Mouse (Mus musculus) left cerebral cortex, adult 8-10 months (tissue): Measurements from ENCODE around the gene Plekhm1. TPM values are rescaled to one million over a fixed set of nuclear protein-coding genes. Genes with fewer than 3 reads are reported as not detected.

Source experiments
- DNase-seq, 2 experiments: peaks; one replicate each; pipeline ENCODE4 v3.0.0; 2022; ENCODE audit warnings: low spot score in 2 of 2
- total RNA-seq, 4 experiments: library from RNA; stranded (reverse); gene quantifications; 2 replicates each; pipeline ENCODE4 v1.2.4; 2022

Plekhm1 gene
- total RNA-seq, 4 experiments from 2014 or later, result 17.4 to 18.2 (median 18.0) TPM

- DNase-seq, result no peak
Measured at GRCm38 (mm10) chr11:103314736-103315374, 97.6 kb downstream of the Plekhm1 start.

Other genes with a start within 250 kb of the Plekhm1 start
- 100 to 1,000 TPM in 3 of 4 experiments, 10 to 100 TPM in 1; 81.7 to 115 (median 108) TPM for gene Fmnl1, start 241.6 kb downstream of the Plekhm1 start, total RNA-seq
- gene 1700023F06Rik, start 204.1 kb downstream of the Plekhm1 start, total RNA-seq, result 1 to 10 TPM; 1.7 to 2.8 (median 2.3) TPM
- 1 to 10 TPM in 3 of 4 experiments, under 1 TPM in 1; 0.67 to 2.3 (median 1.5) TPM for gene Spata32, start 194.3 kb downstream of the Plekhm1 start, total RNA-seq
- 1 to 10 TPM; 3.1 to 6.5 (median 5.0) TPM for gene Map3k14, start 145.2 kb downstream of the Plekhm1 start, total RNA-seq
- 10 to 100 TPM; 17.6 to 21.1 (median 19.1) TPM for gene Arhgap27, start 49.0 kb downstream of the Plekhm1 start, total RNA-seq
- gene Lrrc37a, start 91.9 kb upstream of the Plekhm1 start, total RNA-seq, result not detected
- gene Gm884, start 208.5 kb upstream of the Plekhm1 start, total RNA-seq, result under 1 TPM in 3 of 4 experiments, not detected in 1; 0.07 to 0.08 (median 0.07) TPM
- under 1 TPM in 1 of 4 experiments, not detected in 3; 0.51 TPM for gene Lyzl6, start 226.2 kb upstream of the Plekhm1 start, total RNA-seq
- 10 to 100 TPM; 61.0 to 79.5 (median 69.2) TPM for gene Rprml, start 236.9 kb upstream of the Plekhm1 start, total RNA-seq